Mouse (Mus musculus) left cerebral cortex, postnatal 4 days (tissue): ENCODE data around the gene Cysltr1. TPM values are rescaled to one million over a fixed set of nuclear protein-coding genes. Genes with fewer than 3 reads are reported as not detected.

Source experiments
- DNase-seq: peaks from one replicate; pipeline ENCODE4 v3.0.0-alpha.2; 2022
- intact Hi-C: fragments of 180-260 bp; cut with DNase I; formaldehyde crosslinking; loops from one replicate; pipeline ENCODE4 v1.15.1; 2025
- total RNA-seq, 2 experiments: library from RNA; stranded (reverse); gene quantifications; 2 replicates each; pipeline ENCODE4 v1.2.3; 2021

Cysltr1 gene
- under 1 TPM; 0.18 to 0.38 TPM for total RNA-seq

- DNase-seq: no peak
- intact Hi-C loops: no loop called here
These were observed at the start of gene Cysltr1 for GRCm38 (mm10) chrX:106603386-106603785. Gene Cysltr1, minus strand, starts transcription at chrX:106603679.

- intact Hi-C loops: no loop called here
- DNase-seq: no peak
These were observed 31.5 kb upstream of the Cysltr1 start for GRCm38 (mm10) chrX:106634799-106635541.

GRCm38 (mm10) chrX:106633543-106633942 is 30.1 kb upstream of the Cysltr1 start:
- intact Hi-C loops: no loop called here
- no peak for DNase-seq

- intact Hi-C loops: no loop called here
- DNase-seq: no peak
These were observed 25.0 kb upstream of the Cysltr1 start for GRCm38 (mm10) chrX:106628514-106628913.

GRCm38 (mm10) chrX:106623667-106624066 is 20.2 kb upstream of the Cysltr1 start:
- intact Hi-C loops: no loop called here
- DNase-seq: no peak

GRCm38 (mm10) chrX:106622512-106622911 is 19.0 kb upstream of the Cysltr1 start:
- intact Hi-C loops: no loop called here
- no peak for DNase-seq

GRCm38 (mm10) chrX:106602574-106603258 is 763 bp downstream of the Cysltr1 start:
- intact Hi-C loops: no loop called here

GRCm38 (mm10) chrX:106595904-106596303 is 7.6 kb downstream of the Cysltr1 start:
- intact Hi-C loops: no loop called here
- no peak for DNase-seq

More at GRCm38 (mm10) chrX:106602574-106603258, 763 bp downstream of the Cysltr1 start:
- no peak for DNase-seq

- DNase-seq: no peak
- intact Hi-C loops: no loop called here
These were observed 9.6 kb downstream of the Cysltr1 start for GRCm38 (mm10) chrX:106593914-106594313.

GRCm38 (mm10) chrX:106582886-106583285 is 20.6 kb downstream of the Cysltr1 start, which contains the start of gene Gm5127:
Gene Gm5127, plus strand, starts transcription at chrX:106583186.
- DNase-seq: no peak
- intact Hi-C loops: no loop called here

- intact Hi-C loops: no loop called here
- no peak for DNase-seq
These were observed 21.3 kb downstream of the Cysltr1 start for GRCm38 (mm10) chrX:106582197-106582596.

- no peak for DNase-seq
- intact Hi-C loops: no loop called here
These were observed 23.1 kb downstream of the Cysltr1 start for GRCm38 (mm10) chrX:106580410-106580809.

- DNase-seq: no peak
- intact Hi-C loops: no loop called here
These were observed 24.5 kb downstream of the Cysltr1 start for GRCm38 (mm10) chrX:106578966-106579365.

- no peak for DNase-seq
- intact Hi-C loops: no loop called here
These were observed 48.0 kb downstream of the Cysltr1 start for GRCm38 (mm10) chrX:106555457-106555856.

GRCm38 (mm10) chrX:106536359-106536758 is 67.1 kb downstream of the Cysltr1 start:
- intact Hi-C loops: no loop called here
- DNase-seq: no peak

Other genes with a start within 250 kb of the Cysltr1 start
- not detected for gene Fndc3c1, start 118.3 kb downstream of the Cysltr1 start, total RNA-seq
- not detected for gene Gm5127, start 20.5 kb downstream of the Cysltr1 start, total RNA-seq
- under 1 TPM; 0.50 to 0.54 TPM for gene Rtl3, start 237.0 kb upstream of the Cysltr1 start, total RNA-seq